ENCODE assay signal across 9 mouse cellular contexts in the genomic region with DNA sequence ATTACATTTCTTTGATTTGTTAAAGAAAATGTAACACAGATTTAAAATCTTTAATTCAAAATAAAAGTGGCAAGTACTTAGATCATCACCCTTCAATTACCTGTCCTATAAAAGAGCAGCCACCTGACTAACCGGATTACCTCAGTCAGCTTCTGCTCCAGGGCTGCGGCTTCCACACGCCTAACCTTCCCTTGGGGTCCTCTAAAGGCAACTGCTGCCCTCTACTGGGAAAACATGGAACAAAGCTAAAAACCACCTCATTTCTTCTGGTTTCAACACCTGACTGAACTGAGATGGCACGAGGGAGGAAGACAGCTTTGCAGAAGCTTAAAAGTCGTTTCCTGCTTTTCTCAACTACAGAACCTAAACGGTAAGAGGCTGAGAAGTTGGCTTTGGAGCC.
DNase-seq lines count a peak whose midpoint lies in the region; TF ChIP-seq lines count a peak whose summit lies in the region.
"Had no signal": no experiment of that assay in that cellular context is flagged by ENCODE, and none has a peak within 500 bp of the region (broad histone marks: within the 10 kb centered on the region; RNA-seq: fewer than 3 reads in every experiment).

No protein-coding gene starts in this region.

- no peaks in the 10 kb centered on the region for H3K27me3 ChIP-seq in cerebellum, adult 2 months (ENCODE audit: control insufficient read depth, insufficient read depth, low read length)
- H3K27me3 ChIP-seq: heart, embryonic 15.5 days had no signal

- TF ChIP-seq POLR2A in cerebellum, adult 2 months (IDR thresholded peaks at IDR 0.05; ENCODE audit: borderline replicate concordance, insufficient read depth, low read length) = no peak

- H3K4me3 ChIP-seq in cerebellum, adult 2 months (replicated peaks; ENCODE audit: insufficient read depth, low read depth, low read length) = no peak overlapping the region
- H3K4me3 ChIP-seq: heart, embryonic 15.5 days had no signal

- H3K27ac ChIP-seq in cerebellum, adult 2 months (ENCODE audit: insufficient read depth, low read length) = no peak overlapping the region
- H3K27ac ChIP-seq: heart, embryonic 15.5 days had no signal

- H3K4me1 ChIP-seq in cerebellum, adult 2 months (ENCODE audit: control insufficient read depth, insufficient read depth, low read length) = no peaks in the 10 kb centered on the region; the same call in 1 of the 2 replicates

- TF ChIP-seq CTCF in cerebellum, adult 2 months (IDR thresholded peaks at IDR 0.05; ENCODE audit: borderline replicate concordance, insufficient read depth, low read depth, low read length) = peak; percentile 74

- intact Hi-C loops in gastrocnemius, postnatal 14 days (cut with DNase I; ENCODE audit: low total_unique reads) = loop anchor here (5.0 kb wide), 1 partner anchor 128 kb away; no protein-coding TSS in a partner anchor

- DNase-seq in adrenal gland, adult (ENCODE audit: inconsistent age in 2 of 2, low spot score in 1 of 2) = peak; percentile 53 to 90
- no peak for DNase-seq in adrenal gland, postnatal 4 days (ENCODE audit: low spot score in 2 of 2)
- peak; percentile 75 for DNase-seq in ES-CJ7 (ENCODE audit: low read depth, low spot score)
- peak; percentile 57 to 70 for DNase-seq in cerebellum, adult 2 months
- peak; percentile 38 for DNase-seq in gastrocnemius, postnatal 14 days
- peak; percentile 24 for DNase-seq in large intestine, adult 2 months (ENCODE audit: low read depth, low spot score)
- peak; percentile 76 for DNase-seq in lung, postnatal 14 days
- DNase-seq in right cerebral cortex, postnatal 10 days (ENCODE audit: low spot score in 2 of 2) = peak; percentile 75 to 79

- 3% methylated on average over 6 of the region's 6 CpGs for WGBS in cerebellum, adult 2 months
- 5% methylated on average over 6 of the region's 6 CpGs for WGBS in large intestine, adult 2 months

Comparison
In these comparisons a context has a peak if more than half of its experiments do, and no peak if none do; other contexts are left out.
1. DNase-seq: peak in adrenal gland, adult (2 of 2), ES-CJ7 (single experiment), cerebellum, adult 2 months (2 of 2), gastrocnemius, postnatal 14 days (single experiment), large intestine, adult 2 months (single experiment), lung, postnatal 14 days (single experiment) and right cerebral cortex, postnatal 10 days (2 of 2); none in adrenal gland, postnatal 4 days (0 of 2).